Mouse (Mus musculus) intestine, embryonic 16.5 days (tissue): ENCODE data around the gene Pprc1. TPM values are rescaled to one million over a fixed set of nuclear protein-coding genes. Genes with fewer than 3 reads are reported as not detected.

Experiments
- ATAC-seq: fragments of 200-750 bp; cut with Nextera tagmentation; 2 replicates; pipeline ENCODE4 v1.8.0; 2017; ENCODE audit warnings: moderate TSS enrichment, moderate library complexity
- H3K27ac ChIP-seq: fragments of 300-500 bp; sonication (generic); 2 replicates; pipeline ENCODE4 v1.5.1; 2014; ENCODE audit warnings: mild to moderate bottlenecking, low read length
- H3K27me3 ChIP-seq: fragments of 300-500 bp; sonication (generic); replicated peaks from 2 replicates; pipeline ENCODE4 v1.6.1; 2014; ENCODE audit warnings: low read length, control low read depth, mixed read lengths; ENCODE audit not compliant: control insufficient read depth, insufficient read depth
- H3K36me3 ChIP-seq: fragments of 300-500 bp; sonication (generic); 2 replicates; pipeline ENCODE4 v1.6.1; 2014; ENCODE audit warnings: low read length, control low read depth; ENCODE audit not compliant: control insufficient read depth, insufficient read depth
- H3K4me1 ChIP-seq: fragments of 300-500 bp; sonication (generic); 2 replicates; pipeline ENCODE4 v1.6.1; 2014; ENCODE audit warnings: low read length, control low read depth, mixed read lengths; ENCODE audit not compliant: control insufficient read depth, insufficient read depth
- H3K4me2 ChIP-seq: fragments of 300-500 bp; sonication (generic); 2 replicates; pipeline ENCODE4 v1.6.1; 2014; ENCODE audit warnings: low read depth, low read length, control low read depth
- H3K4me3 ChIP-seq: fragments of 300-500 bp; sonication (generic); 2 replicates; pipeline ENCODE4 v1.5.1; 2014; ENCODE audit warnings: mild to moderate bottlenecking, low read length
- H3K9ac ChIP-seq: fragments of 300-500 bp; sonication (generic); 2 replicates; pipeline ENCODE4 v1.6.1; 2014; ENCODE audit warnings: low read depth, low read length
- H3K9me3 ChIP-seq: fragments of 300-500 bp; sonication (generic); 2 replicates; pipeline ENCODE4 v1.6.1; 2016; ENCODE audit warnings: low read length, control low read depth; ENCODE audit not compliant: control insufficient read depth
- WGBS: fragments of 180-500 bp; shearing (Covaris S2); extraction: QIAGEN DNeasy Blood & Tissue Kit; methylation state at CpG from one replicate; pipeline ENCODE4 v1.1.7; 2014; 5-methylcytosine and 5-hydroxymethylcytosine counted together
- polyA plus RNA-seq: library from polyadenylated mRNA; unstranded; fragments of >200 nt; fragmentation: Nextera tagmentation; extraction: Ambion mirVana; gene quantifications from 2 replicates; pipeline ENCODE4 v1.2.1, GENCODE M21; 2015

Gene Pprc1
- polyA plus RNA-seq, 1 experiment from 2014 or later, result 27.5 TPM

DNA sequence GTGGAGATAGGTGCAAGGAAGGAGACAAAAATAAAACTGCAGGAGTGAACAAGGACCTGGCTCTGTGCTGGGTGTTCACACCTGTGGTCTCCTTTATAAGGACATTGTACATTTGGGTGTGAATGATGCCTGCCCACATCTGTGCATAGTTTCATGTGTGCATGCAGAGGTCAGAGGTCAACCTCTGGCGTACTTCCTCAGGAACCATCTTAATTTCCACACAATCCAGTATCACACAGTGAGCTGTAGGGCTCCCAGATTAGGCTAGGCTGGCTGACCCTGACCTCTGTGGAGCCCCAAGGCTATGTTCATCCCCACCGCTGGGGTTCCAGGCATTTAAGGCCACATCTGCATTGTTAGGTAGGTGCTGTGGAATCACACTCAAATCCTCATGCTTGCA lies 2.7 kb downstream of the Pprc1 start:
- Histone ChIP-seq H3K4me1 (peaks cover 20% of the 10 kb centered on the region), H3K4me2 (no peak overlapping the region), H3K36me3 (no peaks in the 10 kb centered on the region), H3K27ac (no peak overlapping the region), H3K9ac (no peak overlapping the region), H3K27me3 (no peaks in the 10 kb centered on the region), H3K9me3 (no peaks in the 10 kb centered on the region), H3K4me3 (no peak overlapping the region)
- no peak for ATAC-seq
- WGBS, result 69% methylated on average over 2 of the region's 2 CpGs

DNA sequence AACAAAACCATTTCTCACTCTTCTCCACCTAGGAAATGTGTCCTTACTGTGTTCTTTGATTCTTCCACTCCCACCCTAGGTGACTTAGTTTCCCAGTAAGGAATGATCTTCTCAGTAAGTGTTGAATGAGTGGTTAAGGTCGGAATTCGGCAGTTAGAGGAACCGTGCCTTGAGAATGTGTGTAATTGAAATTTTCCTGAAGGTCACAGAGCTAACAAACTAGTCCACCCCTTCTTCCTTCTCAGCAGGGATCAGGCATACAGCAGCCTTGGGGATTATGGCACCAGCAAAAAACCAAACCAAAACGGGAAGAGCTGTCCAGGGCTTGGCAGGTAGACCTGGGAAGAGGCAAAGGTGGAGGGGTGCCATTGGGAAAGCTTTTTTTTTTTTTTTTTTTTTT lies 4.4 kb downstream of the Pprc1 start:
- no peaks in the 10 kb centered on the region for H3K27me3 ChIP-seq
- H3K4me1 ChIP-seq, result peaks cover 4% of the 10 kb centered on the region
- no peak overlapping the region for H3K9ac ChIP-seq
- 77% methylated on average over 4 of the region's 4 CpGs for WGBS
- no peak for ATAC-seq
- no peak overlapping the region for H3K4me3 ChIP-seq
- no peak overlapping the region for H3K27ac ChIP-seq
- H3K4me2 ChIP-seq, result no peak overlapping the region
- H3K9me3 ChIP-seq, result no peaks in the 10 kb centered on the region
- no peaks in the 10 kb centered on the region for H3K36me3 ChIP-seq

DNA sequence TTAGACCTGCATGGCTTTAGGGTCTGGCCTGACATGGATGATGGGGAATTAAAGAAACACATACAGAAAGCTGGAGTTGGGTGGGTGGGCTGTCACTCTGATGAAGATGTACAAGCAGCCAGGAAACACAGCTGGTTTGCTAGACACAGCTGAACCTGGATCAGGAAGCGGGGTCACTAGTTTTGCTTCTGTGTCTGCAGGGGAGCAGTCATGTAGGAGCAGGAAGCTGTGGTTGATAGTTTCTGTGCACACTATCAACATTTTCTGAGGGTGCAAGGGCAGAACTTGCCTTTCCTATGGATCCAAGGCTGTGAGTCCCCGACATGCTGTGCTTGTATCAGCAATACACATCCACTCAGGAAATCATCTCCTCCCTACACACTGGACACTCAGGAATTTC lies 5.8 kb downstream of the Pprc1 start:
- WGBS, result 68% methylated on average over 2 of the region's 2 CpGs
- no peaks in the 10 kb centered on the region for H3K36me3 ChIP-seq
- no peak for ATAC-seq
- no peak overlapping the region for H3K4me2 ChIP-seq
- H3K4me1 ChIP-seq, result peaks cover 3% of the 10 kb centered on the region; the same call in 1 of the 2 replicates
- no peaks in the 10 kb centered on the region for H3K27me3 ChIP-seq
- no peaks in the 10 kb centered on the region for H3K9me3 ChIP-seq
- H3K4me3 ChIP-seq, result no peak overlapping the region
- no peak overlapping the region for H3K9ac ChIP-seq
- no peak overlapping the region for H3K27ac ChIP-seq

DNA sequence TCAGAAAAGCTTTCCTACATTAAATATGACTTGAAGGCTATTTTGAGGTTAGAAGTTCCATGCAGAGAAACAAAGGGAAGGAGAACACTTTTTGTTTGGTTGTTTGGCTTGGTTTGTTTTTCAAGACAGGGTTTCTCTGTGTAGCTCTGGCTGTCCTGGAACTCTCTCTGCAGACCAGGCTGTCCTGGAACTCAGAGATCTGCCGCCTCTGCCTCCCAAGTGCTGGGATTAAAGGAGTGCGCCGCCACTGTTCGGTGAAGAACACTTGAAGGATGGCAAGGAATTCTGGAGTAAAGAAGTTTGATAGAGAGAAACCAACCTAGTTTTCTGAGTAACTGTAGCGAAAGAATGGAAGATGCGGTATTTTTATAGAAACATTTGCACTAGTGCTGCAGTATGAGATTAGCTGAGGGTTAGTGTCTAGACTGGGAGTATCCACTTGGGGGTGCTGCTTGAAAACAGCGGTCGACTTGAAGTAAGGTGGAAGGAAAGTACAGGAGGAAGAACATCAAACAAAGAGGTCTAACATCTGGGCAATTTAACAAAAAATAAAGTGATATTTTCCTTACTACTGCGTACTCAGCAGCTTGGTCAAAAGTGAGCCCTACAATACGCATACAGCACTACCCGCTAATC lies 11.2 kb downstream of the Pprc1 start:
- Histone ChIP-seq H3K4me2 (peak overlapping the region; percentile 70), H3K9me3 (no peaks in the 10 kb centered on the region), H3K36me3 (no peaks in the 10 kb centered on the region), H3K4me3 (peak overlapping the region; percentile 91), H3K27ac (no peak overlapping the region; the same call in 1 of the 2 replicates), H3K4me1 (peaks cover 18% of the 10 kb centered on the region), H3K27me3 (no peaks in the 10 kb centered on the region), H3K9ac (peak overlapping the region; percentile 83; the same call in 1 of the 2 replicates)
- WGBS, result under 1% methylated on average over 11 of the region's 11 CpGs
- ATAC-seq, result peak; percentile 86

DNA sequence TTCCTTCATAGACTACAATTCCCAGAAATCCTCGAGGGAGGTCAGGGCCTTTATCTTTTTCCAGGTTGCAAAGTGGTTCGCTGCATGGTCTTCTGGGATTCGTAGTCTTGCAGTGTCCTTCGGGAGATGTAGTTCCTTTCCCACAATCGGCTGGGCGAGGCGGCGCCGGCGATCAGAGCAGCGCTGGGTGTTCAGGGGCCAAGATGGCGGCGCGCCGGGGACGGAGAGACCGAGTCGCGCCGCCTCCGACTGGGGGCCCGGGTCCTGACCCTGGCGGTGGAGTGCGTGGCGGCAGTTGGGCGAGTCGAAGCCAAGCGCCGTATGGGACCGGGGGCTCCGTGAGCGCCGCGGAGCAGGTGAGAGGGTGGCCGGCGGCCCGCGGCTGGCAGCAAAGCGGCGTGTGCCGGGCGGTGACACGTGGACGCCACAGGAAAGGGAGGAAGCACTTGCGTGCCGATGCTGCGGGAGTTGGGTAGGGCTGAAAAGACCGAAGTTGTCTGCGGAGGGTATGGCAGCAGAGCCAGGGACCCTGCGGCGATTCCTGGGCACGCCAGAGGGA lies 11.8 kb downstream of the Pprc1 start:
- H3K4me1 ChIP-seq, result peaks cover 18% of the 10 kb centered on the region
- H3K4me2 ChIP-seq, result peak overlapping the region; percentile 70
- under 1% methylated on average over 52 of the region's 52 CpGs for WGBS
- no peaks in the 10 kb centered on the region; the same call in 1 of the 2 replicates for H3K36me3 ChIP-seq
- H3K9me3 ChIP-seq, result no peaks in the 10 kb centered on the region
- H3K27me3 ChIP-seq, result no peaks in the 10 kb centered on the region
- peak overlapping the region; percentile 95 for H3K27ac ChIP-seq
- peak overlapping the region; percentile 83 for H3K9ac ChIP-seq
- H3K4me3 ChIP-seq, result peak overlapping the region; percentile 91
- peak; percentile 97 for ATAC-seq

DNA sequence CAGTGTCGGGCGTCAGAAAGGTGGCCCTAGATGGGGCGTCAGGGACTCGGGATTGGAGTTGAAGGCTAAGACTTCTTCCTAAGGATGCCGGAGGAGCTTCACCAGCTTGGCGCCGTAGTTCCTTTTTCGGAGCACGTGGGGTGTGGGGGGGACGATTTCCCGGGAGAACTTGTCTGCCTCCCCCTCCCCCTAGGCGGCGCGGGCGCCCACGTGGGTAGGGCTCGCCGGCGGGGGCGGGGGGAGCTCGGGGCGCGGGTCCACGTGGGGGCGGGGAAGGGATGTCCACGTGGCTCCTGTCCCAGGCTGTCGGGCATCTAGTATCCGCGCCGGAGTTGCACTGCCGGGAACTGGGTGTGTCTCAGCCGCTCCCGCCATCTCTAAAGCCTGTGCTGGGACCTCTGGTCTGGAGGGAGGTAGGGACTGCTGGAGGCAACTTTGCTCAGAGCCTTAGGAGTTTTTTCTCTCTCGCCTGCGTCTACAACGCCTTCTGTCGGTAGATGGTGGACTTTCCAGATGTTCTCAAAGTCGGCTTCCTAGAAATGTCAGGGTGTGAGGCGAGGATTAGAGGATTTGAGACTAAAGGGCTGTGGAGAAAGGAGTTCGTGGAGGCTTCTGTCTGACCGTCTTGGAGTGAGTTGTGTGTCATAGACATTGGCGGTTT lies 12.4 kb downstream of the Pprc1 start:
- peak overlapping the region; percentile 91 for H3K4me3 ChIP-seq
- peaks cover under 1% of the 10 kb centered on the region; the same call in 1 of the 2 replicates for H3K36me3 ChIP-seq
- H3K4me1 ChIP-seq, result peaks cover 18% of the 10 kb centered on the region
- H3K4me2 ChIP-seq, result peak overlapping the region; percentile 70
- H3K9ac ChIP-seq, result peak overlapping the region; percentile 83
- peak; percentile 79 for ATAC-seq
- under 1% methylated on average over 41 of the region's 42 CpGs for WGBS
- no peaks in the 10 kb centered on the region for H3K9me3 ChIP-seq
- peak overlapping the region; percentile 95 for H3K27ac ChIP-seq
- no peaks in the 10 kb centered on the region for H3K27me3 ChIP-seq

DNA sequence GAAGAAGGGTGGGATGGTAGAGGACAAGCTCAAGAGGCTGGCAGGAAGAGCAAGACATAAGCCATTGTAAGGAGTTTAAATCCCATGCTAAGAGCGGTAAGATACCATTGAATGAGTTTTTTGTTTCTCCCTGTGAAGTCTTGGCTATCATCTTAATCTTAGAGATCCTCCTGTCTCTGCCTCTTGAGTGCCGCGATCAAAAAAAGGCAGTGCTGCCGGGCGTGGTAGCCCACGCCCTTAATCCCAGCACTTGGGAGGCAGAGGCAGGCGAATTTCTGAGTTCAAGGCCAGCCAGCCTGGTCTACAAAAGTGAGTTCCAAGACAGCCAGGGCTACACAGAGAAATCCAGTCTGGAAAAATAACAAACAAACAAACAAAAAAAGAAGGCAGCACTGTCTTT lies 13.8 kb downstream of the Pprc1 start:
- H3K4me2 ChIP-seq, result no peak overlapping the region
- no peaks in the 10 kb centered on the region for H3K27me3 ChIP-seq
- WGBS, result 95% methylated on average over 7 of the region's 7 CpGs
- H3K9ac ChIP-seq, result no peak overlapping the region
- ATAC-seq, result no peak
- peaks cover 18% of the 10 kb centered on the region for H3K4me1 ChIP-seq
- H3K4me3 ChIP-seq, result no peak overlapping the region
- no peaks in the 10 kb centered on the region for H3K9me3 ChIP-seq
- H3K27ac ChIP-seq, result no peak overlapping the region
- H3K36me3 ChIP-seq, result peaks cover 12% of the 10 kb centered on the region

DNA sequence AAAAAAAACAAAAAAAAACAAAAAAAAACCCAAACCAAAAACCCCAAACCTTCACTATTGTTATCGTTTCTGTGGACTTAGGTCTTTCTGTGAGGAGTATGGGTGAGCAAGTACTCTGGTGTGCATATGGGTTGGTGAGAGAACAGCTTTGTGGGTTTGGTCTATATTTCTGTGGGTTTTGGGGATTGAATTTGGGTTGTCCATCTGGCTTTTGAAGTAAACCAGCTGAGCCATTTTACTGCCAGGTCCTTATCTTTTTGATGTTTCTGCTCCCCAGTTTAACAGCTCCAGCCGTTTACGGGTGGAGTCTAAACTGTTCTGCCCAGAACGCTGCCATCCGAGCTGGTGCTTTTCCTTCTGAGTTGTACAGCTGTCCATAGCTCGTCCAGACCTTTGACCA lies 16.2 kb downstream of the Pprc1 start:
- Histone ChIP-seq H3K36me3 (peaks cover 29% of the 10 kb centered on the region), H3K4me1 (peaks cover 16% of the 10 kb centered on the region), H3K9me3 (no peaks in the 10 kb centered on the region), H3K27me3 (no peaks in the 10 kb centered on the region), H3K4me3 (no peak overlapping the region), H3K9ac (no peak overlapping the region), H3K4me2 (no peak overlapping the region), H3K27ac (no peak overlapping the region)
- ATAC-seq, result no peak
- WGBS, result 54% methylated on average over 6 of the region's 6 CpGs

DNA sequence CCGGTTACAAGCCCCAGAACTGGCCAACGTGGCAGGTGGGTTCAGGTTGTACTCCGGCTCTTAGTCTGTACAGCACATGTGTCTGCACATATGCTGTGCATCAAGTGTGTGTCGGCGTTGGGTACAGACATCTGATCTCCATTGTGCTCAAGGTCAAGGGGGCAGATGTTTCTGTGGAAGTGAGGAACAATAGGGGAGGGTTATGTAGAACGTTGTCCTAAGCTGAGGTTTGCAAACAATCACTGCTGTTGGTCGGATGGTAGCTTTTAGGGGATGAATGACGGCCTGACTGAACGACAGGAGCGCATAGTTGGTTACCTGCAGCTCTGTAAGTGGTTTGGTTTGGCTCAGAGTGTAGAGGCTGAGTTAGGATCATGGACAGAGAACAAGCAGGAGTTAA lies 23.4 kb downstream of the Pprc1 start:
- Histone ChIP-seq H3K27ac (no peak overlapping the region), H3K36me3 (peaks cover 48% of the 10 kb centered on the region), H3K9ac (no peak overlapping the region), H3K4me2 (no peak overlapping the region), H3K9me3 (no peaks in the 10 kb centered on the region), H3K4me3 (no peak overlapping the region), H3K27me3 (no peaks in the 10 kb centered on the region), H3K4me1 (no peaks in the 10 kb centered on the region)
- no peak for ATAC-seq
- WGBS, result 78% methylated on average over 10 of the region's 10 CpGs
